ENCODE assay signal across 27 mouse cellular contexts in the genomic region with DNA sequence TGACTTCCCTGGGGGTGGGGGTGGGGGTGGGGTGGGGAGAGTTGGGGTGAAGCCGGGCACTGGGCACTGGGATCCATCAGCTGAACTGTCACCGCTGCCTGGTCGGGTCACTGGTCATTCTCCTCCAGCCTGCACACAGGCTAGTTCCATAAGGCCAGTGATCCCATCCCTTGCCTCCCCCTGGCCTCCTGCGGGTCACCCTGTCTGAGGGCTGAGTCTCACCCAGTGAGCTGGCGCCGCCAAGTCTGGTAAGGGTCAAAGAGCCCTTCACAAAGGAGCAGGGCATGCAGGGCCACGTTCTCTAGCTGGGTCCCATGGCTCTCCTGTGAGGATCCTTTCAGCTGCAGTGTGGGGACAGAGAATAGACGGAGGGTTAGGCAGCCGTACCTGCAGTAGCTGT. TPM values are rescaled to one million over a fixed set of nuclear protein-coding genes. Genes with fewer than 3 reads are reported as not detected.
DNase-seq lines count a peak whose midpoint lies in the region; ATAC-seq and TF ChIP-seq lines count a peak whose summit lies in the region.
"Had no signal": no experiment of that assay in that cellular context is flagged by ENCODE, and none has a peak within 500 bp of the region (broad histone marks: within the 10 kb centered on the region; RNA-seq: fewer than 3 reads in every experiment).

No protein-coding gene starts in this region.

- peaks cover 100% of the 10 kb centered on the region for H3K4me1 ChIP-seq in megakaryocyte, embryonic 14.5 days
- no peaks in the 10 kb centered on the region for H3K4me1 ChIP-seq in kidney, postnatal 0 days (replicated peaks; ENCODE audit: insufficient read depth, low read length)
- H3K4me1 ChIP-seq: lung, embryonic 15.5 days; midbrain, embryonic 12.5 days; neural tube, embryonic 15.5 days; stomach, embryonic 15.5 days had no signal

- intact Hi-C loops in left cerebral cortex, postnatal 10 days (cut with DNase I), result no loop called here

- DNase-seq in kidney, adult 8-10 months, result peak; percentile 56 to 76
- peak; percentile 35 for DNase-seq in kidney, postnatal 0 days (ENCODE audit: low spot score)
- no peak for DNase-seq in T-cell, adult 2 months (ENCODE audit: low spot score)
- DNase-seq in left cerebral cortex, postnatal 10 days (ENCODE audit: extremely low spot score in 1 of 2, low spot score in 2 of 2), result no peak
- no peak for DNase-seq in heart, adult 11 months
- DNase-seq: adrenal gland, postnatal 10 days; cerebellum, adult 9-10 months; gastrocnemius, postnatal 10 days; heart, postnatal 14 days; layer of hippocampus, adult 9-11 months; left cerebral cortex, postnatal 4 days; lung, postnatal 4 days; right cerebral cortex, adult 18-20 months; thymus, postnatal 25 days had no signal

- H3K27ac ChIP-seq in kidney, postnatal 0 days, result no peak overlapping the region
- H3K27ac ChIP-seq: embryonic facial prominence, embryonic 10.5 days; heart, embryonic 13.5 days; hindbrain, embryonic 14.5 days; lung, embryonic 15.5 days; midbrain, embryonic 12.5 days; neural tube, embryonic 15.5 days; stomach, embryonic 15.5 days had no signal

- peaks cover 97% of the 10 kb centered on the region for H3K36me3 ChIP-seq in megakaryocyte, embryonic 14.5 days (replicated peaks; ENCODE audit: low read length)
- H3K36me3 ChIP-seq in kidney, postnatal 0 days (ENCODE audit: insufficient read depth, low read length), result no peaks in the 10 kb centered on the region
- H3K36me3 ChIP-seq: embryonic facial prominence, embryonic 10.5 days; heart, embryonic 13.5 days; lung, embryonic 15.5 days; midbrain, embryonic 12.5 days; stomach, embryonic 15.5 days had no signal

- 43% methylated on average over 9 of the region's 9 CpGs for WGBS in kidney, postnatal 0 days

- no peak overlapping the region for H3K9ac ChIP-seq in kidney, postnatal 0 days (ENCODE audit: low read depth, low read length)
- H3K9ac ChIP-seq: heart, embryonic 13.5 days; hindbrain, embryonic 14.5 days; lung, embryonic 15.5 days; midbrain, embryonic 12.5 days; neural tube, embryonic 15.5 days; stomach, embryonic 15.5 days had no signal

- no peaks in the 10 kb centered on the region for H3K9me3 ChIP-seq in megakaryocyte, embryonic 14.5 days
- no peaks in the 10 kb centered on the region for H3K9me3 ChIP-seq in kidney, postnatal 0 days (replicated peaks; ENCODE audit: low read length)
- H3K9me3 ChIP-seq: embryonic facial prominence, embryonic 10.5 days; heart, embryonic 13.5 days; lung, embryonic 15.5 days; midbrain, embryonic 12.5 days; neural tube, embryonic 15.5 days; stomach, embryonic 15.5 days had no signal

- H3K4me3 ChIP-seq in megakaryocyte, embryonic 14.5 days (replicated peaks), result peak overlapping the region; percentile 93
- H3K4me3 ChIP-seq in kidney, postnatal 0 days (replicated peaks; ENCODE audit: low read depth, low read length), result no peak overlapping the region
- H3K4me3 ChIP-seq: embryonic facial prominence, embryonic 10.5 days; heart, embryonic 13.5 days; lung, embryonic 15.5 days; midbrain, embryonic 12.5 days; neural tube, embryonic 15.5 days; stomach, embryonic 15.5 days had no signal

- H3K27me3 ChIP-seq in megakaryocyte, embryonic 14.5 days (replicated peaks), result no peaks in the 10 kb centered on the region
- H3K27me3 ChIP-seq in kidney, postnatal 0 days (ENCODE audit: insufficient read depth, low read length), result no peaks in the 10 kb centered on the region
- H3K27me3 ChIP-seq: heart, embryonic 13.5 days; lung, embryonic 15.5 days; neural tube, embryonic 15.5 days; stomach, embryonic 15.5 days had no signal

- TF ChIP-seq CTCF in kidney, postnatal 0 days (IDR thresholded peaks at IDR 0.05; ENCODE audit: low read depth), result no peak

- no peak for ATAC-seq in megakaryocyte, adult 5-6 weeks (ENCODE audit: poor library complexity, severe bottlenecking)
- peak; percentile 52 for ATAC-seq in kidney, postnatal 0 days (replicated peaks; ENCODE audit: low FRiP score, low read depth)
- ATAC-seq: activated CD4-positive, CD25-positive, alpha-beta regulatory T cell, adult 4 months; forebrain, embryonic 16.5 days; inflammation-experienced regulatory T-cells, adult 6 months had no signal

- no peak overlapping the region for H3K4me2 ChIP-seq in kidney, postnatal 0 days (ENCODE audit: low read length)
- H3K4me2 ChIP-seq: heart, embryonic 13.5 days; hindbrain, embryonic 14.5 days; liver, embryonic 11.5 days; lung, embryonic 15.5 days; midbrain, embryonic 12.5 days; neural tube, embryonic 15.5 days; stomach, embryonic 15.5 days had no signal

RNA-seq across cellular contexts. Expression of a gene that starts 10.2 kb away (rescaled TPM):
- 102 and 106 TPM in 2 replicates for polyA plus RNA-seq in megakaryocyte, embryonic 14.5 days (2012; ENCODE audit: insufficient read depth, low replicate concordance)
- total RNA-seq in megakaryocyte, adult 5-6 weeks (2015), result 42.1 and 52.5 TPM in 2 replicates
- total RNA-seq in megakaryocyte, adult 5-6 weeks (2017), result 29.1 and 35.9 TPM in 2 replicates
- 2.9 and 3.9 TPM in 2 replicates for polyA plus RNA-seq in kidney, postnatal 0 days (2015; fragmentation: Nextera tagmentation; extraction: Ambion mirVana)
- 10 to 100 TPM; 12.6 to 12.7 TPM for total RNA-seq in left cerebral cortex, postnatal 10 days (2021)

RNA-seq across cellular contexts. Expression of a gene that starts 12.5 kb away (rescaled TPM):
- polyA plus RNA-seq in megakaryocyte, embryonic 14.5 days (2012; ENCODE audit: insufficient read depth, low replicate concordance), result 77.7 and 537 TPM in 2 replicates
- total RNA-seq in megakaryocyte, adult 5-6 weeks (2015), result 204 and 210 TPM in 2 replicates
- total RNA-seq in megakaryocyte, adult 5-6 weeks (2017), result 165 and 180 TPM in 2 replicates
- 153 and 154 TPM in 2 replicates for polyA plus RNA-seq in kidney, postnatal 0 days (2015; fragmentation: Nextera tagmentation; extraction: Ambion mirVana)
- total RNA-seq in left cerebral cortex, postnatal 10 days (2021), result 10 to 100 TPM; 43.6 to 44.0 TPM

RNA-seq across cellular contexts. Expression of a gene that starts 19.5 kb away (rescaled TPM):
- 6.7 and 12.4 TPM in 2 replicates for polyA plus RNA-seq in megakaryocyte, embryonic 14.5 days (2012; ENCODE audit: insufficient read depth, low replicate concordance)
- 4.6 and 5.2 TPM in 2 replicates for total RNA-seq in megakaryocyte, adult 5-6 weeks (2015)
- 2.0 and 3.5 TPM in 2 replicates for total RNA-seq in megakaryocyte, adult 5-6 weeks (2017)
- polyA plus RNA-seq in kidney, postnatal 0 days (2015; fragmentation: Nextera tagmentation; extraction: Ambion mirVana), result 42.3 and 45.7 TPM in 2 replicates
- total RNA-seq in left cerebral cortex, postnatal 10 days (2021), result 1 to 10 TPM; 1.0 to 2.0 TPM

Comparison
In these comparisons a context has a peak if more than half of its experiments do, and no peak if none do; other contexts are left out.
1. DNase-seq: peak in kidney, adult 8-10 months (2 of 2) and kidney, postnatal 0 days (single experiment); none in T-cell, adult 2 months (single experiment), left cerebral cortex, postnatal 10 days (0 of 2) and heart, adult 11 months (single experiment).